Mouse (Mus musculus) thymus, postnatal 36 days (tissue): ENCODE measurements around the gene Foxf1.

ENCODE experiments used
- DNase-seq, 2 experiments: peaks; one replicate each; pipeline ENCODE4 v3.0.0; 2022; ENCODE audit warnings: mixed read lengths in 2 of 2

Gene Foxf1

DNA sequence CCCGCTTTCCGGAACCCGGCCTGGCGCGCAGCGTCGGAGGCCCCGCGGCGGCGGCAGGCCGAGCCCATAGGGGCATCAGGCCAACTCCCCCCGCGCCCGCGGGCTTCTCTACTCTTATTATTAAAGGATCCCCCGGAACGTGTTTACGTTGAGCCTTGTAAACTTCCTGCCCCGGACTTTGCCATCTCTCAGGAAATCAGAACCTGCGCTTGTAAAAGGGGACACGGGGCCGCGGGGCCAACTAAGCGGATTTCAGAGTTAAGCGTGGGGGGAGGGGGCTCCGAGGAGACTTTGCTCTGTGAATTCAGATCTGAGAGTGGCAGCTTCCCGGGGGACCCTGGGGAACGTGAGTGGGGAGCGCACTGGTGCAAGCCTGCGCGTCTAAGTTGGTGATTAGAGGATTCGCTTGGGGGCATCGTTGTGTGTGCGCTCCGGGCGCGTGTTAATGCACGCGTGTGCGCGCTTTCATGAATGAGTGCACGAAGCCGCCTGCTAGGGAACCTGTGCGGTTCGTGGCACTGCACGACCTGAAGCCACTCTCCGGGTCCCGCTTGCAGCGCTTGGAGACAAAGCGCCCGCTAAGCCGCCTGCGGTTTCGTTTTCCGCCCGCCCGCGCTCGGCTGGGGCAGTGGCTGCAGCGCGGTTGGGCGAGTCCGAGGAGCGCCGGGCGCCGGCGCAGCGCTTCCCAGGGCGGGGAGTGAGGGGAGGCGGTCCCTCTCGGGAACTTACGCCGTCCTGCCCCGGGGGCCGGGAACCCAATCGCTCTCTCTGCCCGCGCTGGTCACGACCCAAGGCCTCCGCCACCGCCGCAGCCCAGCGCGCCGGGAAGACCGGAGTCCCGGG lies 872 bp upstream of the Foxf1 start:
- DNase-seq, result no peak

GRCm38 (mm10) chr8:121083936-121084209 lies 313 bp upstream of the Foxf1 start:
- no peak for DNase-seq

- DNase-seq, result no peak
Measured at GRCm38 (mm10) chr8:121085011-121085410, 825 bp downstream of the Foxf1 start.

DNA sequence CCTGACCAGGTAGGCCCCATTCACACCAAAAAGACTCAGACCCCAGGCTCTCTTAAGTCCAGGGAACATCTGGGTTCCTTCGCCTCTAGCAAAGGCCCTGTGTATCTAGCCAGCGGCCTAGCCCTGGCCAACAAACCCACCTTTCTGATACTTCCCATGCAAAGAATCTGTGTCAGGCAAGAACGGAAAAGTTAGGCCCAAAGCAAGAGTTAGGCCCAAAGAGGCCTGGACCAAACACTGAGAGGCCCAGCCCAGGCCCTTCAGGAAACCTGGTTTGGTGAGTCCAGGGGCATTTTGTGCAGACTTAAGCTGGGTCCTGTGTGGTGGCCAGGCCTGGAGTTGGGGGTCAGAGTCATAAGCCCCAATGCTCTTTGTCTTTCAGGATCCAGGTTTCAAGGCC lies 1.4 kb downstream of the Foxf1 start:
- no peak for DNase-seq

- DNase-seq, result no peak
Measured at GRCm38 (mm10) chr8:121086004-121086900, 2.1 kb downstream of the Foxf1 start.

DNA sequence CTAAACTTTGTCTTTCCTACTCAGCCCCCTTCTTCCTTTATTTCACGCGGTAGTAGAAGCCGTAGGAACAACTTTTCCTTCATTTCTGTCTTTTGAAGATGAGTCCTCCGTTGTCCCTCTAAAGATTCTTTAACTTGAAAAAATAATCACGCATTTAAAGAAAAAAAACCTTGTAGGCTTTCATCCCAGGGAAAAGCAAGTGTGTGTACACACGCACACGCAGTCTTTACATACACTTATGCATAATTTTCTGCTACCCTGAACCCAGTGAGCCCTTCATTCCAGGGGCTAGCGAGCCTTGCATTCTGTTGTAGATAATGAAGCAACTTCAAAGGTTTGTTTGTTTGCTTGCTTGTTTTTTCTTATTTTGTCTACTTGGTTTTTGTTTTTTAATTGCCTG lies 4.1 kb downstream of the Foxf1 start:
- DNase-seq, result no peak

- DNase-seq, result no peak
Measured at GRCm38 (mm10) chr8:121088871-121089630, 4.9 kb downstream of the Foxf1 start.

DNA sequence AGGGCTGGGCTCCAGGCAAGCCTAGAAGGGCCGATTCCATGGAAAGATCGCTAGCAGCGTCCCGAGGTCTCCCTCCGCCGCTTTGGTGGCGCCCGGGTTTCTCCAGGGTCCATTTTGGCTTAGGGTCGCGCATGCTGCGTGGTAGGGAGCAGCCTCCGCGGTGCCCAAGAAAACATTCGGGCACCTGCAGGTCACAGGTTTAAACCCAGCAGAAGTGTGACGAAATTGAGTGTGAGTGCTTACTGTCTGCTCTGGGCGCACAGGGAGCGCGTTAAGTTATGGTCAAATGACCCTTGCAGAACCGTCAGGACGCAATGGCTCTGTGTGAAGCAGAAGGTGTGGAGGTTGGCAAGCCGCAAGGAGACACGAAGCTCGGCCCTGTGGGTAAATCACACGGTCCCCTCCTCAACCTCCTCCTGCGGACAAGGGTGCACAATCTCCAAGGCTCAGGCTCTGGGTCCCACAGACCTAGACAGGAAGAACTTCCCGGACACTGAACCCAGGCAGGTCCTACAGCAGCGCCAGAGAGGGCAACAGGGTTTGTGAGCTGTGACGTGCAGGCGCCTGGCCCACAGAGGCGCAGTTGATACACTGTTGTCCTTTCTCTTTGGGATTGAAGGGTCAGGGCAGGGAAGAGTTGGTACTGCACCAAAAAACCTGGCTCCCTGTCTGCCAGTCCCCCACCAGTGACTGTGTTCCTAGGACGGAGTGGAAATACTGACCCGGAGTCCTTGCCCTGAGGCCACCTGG lies 5.6 kb downstream of the Foxf1 start:
- no peak for DNase-seq

GRCm38 (mm10) chr8:121090716-121091115 lies 6.5 kb downstream of the Foxf1 start:
- DNase-seq, result no peak

- no peak for DNase-seq
Measured at GRCm38 (mm10) chr8:121092141-121092540, 8.0 kb downstream of the Foxf1 start.

DNA sequence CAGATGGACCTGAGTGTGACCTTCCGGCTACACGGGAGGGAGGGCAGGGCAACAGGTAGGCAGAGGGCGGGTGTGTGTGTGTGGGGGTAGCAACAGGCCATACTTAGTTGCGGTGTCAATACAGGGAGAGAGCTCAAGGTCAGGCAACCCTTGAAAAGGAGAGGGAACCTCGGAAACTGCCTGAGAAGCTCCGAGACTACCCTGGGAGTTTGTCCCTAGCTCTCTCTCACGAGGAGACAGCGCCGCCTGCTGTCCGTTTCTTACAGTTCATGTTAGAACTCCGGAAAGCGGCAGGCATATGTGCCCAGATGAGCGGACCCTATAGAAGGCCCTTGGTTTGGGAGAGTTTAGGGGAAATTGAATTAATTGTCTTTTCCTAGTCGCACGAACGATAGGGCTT lies 8.4 kb downstream of the Foxf1 start:
- DNase-seq, result peak; percentile 72 to 79

GRCm38 (mm10) chr8:121093496-121093895 lies 9.3 kb downstream of the Foxf1 start:
- DNase-seq, result no peak

GRCm38 (mm10) chr8:121104049-121104818 lies 20.0 kb downstream of the Foxf1 start:
- peak; percentile 63 to 71 for DNase-seq

GRCm38 (mm10) chr8:121107668-121108656 lies 23.8 kb downstream of the Foxf1 start, which contains the start of gene Mthfsd:
Mthfsd (minus strand) TSS chr8:121108392.
- peak; percentile 98 for DNase-seq

- no peak for DNase-seq
Measured at GRCm38 (mm10) chr8:121108657-121109056, 24.5 kb downstream of the Foxf1 start.

DNA sequence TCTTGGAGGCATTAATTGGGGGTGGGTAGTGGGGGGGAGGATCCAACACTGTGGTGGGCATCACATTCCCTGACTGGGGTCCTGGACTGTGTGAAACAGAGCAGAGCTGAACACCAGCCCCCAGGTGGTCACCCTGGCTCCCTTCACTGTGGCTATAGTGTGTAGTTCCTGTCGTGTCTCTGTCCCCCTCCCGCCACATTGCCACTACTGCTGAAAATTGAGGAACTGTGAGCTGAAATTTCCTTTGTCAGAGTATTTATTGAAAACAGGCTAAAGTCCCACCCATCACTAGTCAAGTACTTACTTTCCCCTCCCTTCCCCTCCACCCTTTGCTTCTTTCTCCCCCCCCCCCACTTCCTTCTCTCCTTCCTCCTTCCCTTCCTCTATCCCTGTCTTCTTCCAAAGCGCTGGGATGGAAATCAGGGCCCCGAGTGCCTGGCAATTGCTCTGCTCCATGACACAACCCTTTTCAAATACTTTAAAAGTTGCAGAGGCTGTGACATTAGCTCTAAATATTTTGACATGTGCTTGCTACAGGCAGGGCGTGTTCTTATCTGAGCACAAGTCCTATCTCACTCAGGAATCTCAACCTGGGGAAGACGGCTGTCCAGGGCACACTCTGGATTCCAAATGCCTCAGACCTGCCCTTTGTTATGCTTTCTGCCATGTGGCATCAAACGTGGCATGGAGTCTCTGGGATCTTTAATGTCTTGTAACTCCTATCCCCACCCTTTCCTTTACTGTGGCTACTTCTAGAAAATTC lies 27.1 kb downstream of the Foxf1 start:
- DNase-seq, result no peak

- DNase-seq, result peak; percentile 92 to 97
Measured at GRCm38 (mm10) chr8:121113261-121113660, 29.1 kb downstream of the Foxf1 start.

GRCm38 (mm10) chr8:121115136-121115535 lies 30.9 kb downstream of the Foxf1 start:
- DNase-seq, result no peak

DNA sequence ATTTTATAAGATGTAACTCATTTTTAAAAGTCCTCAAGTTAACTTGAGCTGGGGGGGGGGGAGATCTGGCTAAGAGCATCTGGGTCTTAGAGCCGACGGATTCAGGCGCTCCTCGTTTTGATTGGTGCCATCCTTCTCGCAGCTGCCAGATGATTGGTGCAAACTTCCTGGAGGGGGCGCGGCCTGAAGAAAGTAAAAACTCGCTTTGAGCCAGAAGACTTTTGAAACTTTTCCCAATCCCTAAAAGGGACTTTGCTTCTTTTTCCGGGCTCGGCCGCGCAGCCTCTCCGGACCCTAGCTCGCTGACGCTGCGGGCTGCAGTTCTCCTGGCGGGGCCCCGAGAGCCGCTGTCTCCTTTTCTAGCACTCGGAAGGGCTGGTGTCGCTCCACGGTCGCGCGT lies 31.8 kb downstream of the Foxf1 start, which contains the start of gene Foxc2:
Gene Foxc2 (plus strand): TSS at position 224 of the 400 bp plus-strand sequence.
- DNase-seq, result peak; percentile 62 to 70
